10 mouse cellular contexts compared by ENCODE assay signal in the genomic region with DNA sequence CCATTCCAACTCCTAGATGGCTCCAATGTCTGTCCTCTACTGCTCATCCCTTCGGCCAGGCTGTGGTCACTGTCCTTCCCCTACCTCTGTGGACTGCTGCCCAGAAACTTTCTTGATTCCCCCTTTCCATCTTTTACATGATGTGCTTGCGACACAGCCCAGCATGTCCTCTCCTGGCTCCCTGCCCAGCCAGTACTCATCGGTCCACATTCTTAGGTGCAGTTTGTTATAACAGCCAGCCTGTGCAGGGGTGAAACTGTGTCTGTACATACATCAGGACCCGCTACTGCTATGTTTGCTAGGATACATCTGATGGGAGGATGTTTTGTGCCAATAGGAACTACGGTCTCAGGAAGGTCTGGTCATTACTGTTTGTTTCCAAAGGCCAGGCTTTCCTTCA.
A peak's percentile ranks its signal among the peaks of the same experiment; 100 is the strongest.
DNase-seq lines count a peak whose midpoint lies in the region; ATAC-seq and TF ChIP-seq lines count a peak whose summit lies in the region.
"Had no signal": no experiment of that assay in that cellular context is flagged by ENCODE, and none has a peak within 500 bp of the region (broad histone marks: within the 10 kb centered on the region; RNA-seq: fewer than 3 reads in every experiment).

No protein-coding gene starts in this region.

- WGBS in heart, postnatal 0 days, result 43% methylated on average over 5 of the region's 5 CpGs
- 57% methylated on average over 5 of the region's 5 CpGs for WGBS in liver, postnatal 0 days (ENCODE audit: insufficient replicate concordance)
- 90% methylated on average over 5 of the region's 5 CpGs for WGBS in midbrain, embryonic 10.5 days

- no peaks in the 10 kb centered on the region for H3K9me3 ChIP-seq in heart, postnatal 0 days (replicated peaks; ENCODE audit: control insufficient read depth, low read length)
- H3K9me3 ChIP-seq in liver, postnatal 0 days (ENCODE audit: low read length), result no peaks in the 10 kb centered on the region
- no peaks in the 10 kb centered on the region for H3K9me3 ChIP-seq in midbrain, embryonic 10.5 days (replicated peaks)
- H3K9me3 ChIP-seq: forebrain, embryonic 15.5 days; heart, embryonic 12.5 days had no signal

- H3K9ac ChIP-seq in heart, postnatal 0 days (replicated peaks; ENCODE audit: low read depth, low read length), result no peak overlapping the region
- no peak overlapping the region for H3K9ac ChIP-seq in liver, postnatal 0 days (replicated peaks)
- H3K9ac ChIP-seq: forebrain, embryonic 15.5 days; heart, embryonic 12.5 days had no signal

- H3K4me3 ChIP-seq in heart, postnatal 0 days (ENCODE audit: low read depth, low read length), result no peak overlapping the region
- H3K4me3 ChIP-seq in liver, postnatal 0 days (ENCODE audit: low read depth, low read length), result no peak overlapping the region
- H3K4me3 ChIP-seq in midbrain, embryonic 10.5 days, result no peak overlapping the region
- H3K4me3 ChIP-seq: forebrain, embryonic 15.5 days; heart, embryonic 12.5 days had no signal

- no peak for TF ChIP-seq CTCF in heart, postnatal 0 days (IDR thresholded peaks at IDR 0.05; ENCODE audit: low read depth)
- no peak for TF ChIP-seq CTCF in liver, postnatal 0 days (IDR thresholded peaks at IDR 0.05; ENCODE audit: low read depth)

- peaks cover 11% of the 10 kb centered on the region for H3K4me1 ChIP-seq in heart, postnatal 0 days (ENCODE audit: control insufficient read depth, insufficient read depth)
- H3K4me1 ChIP-seq in liver, postnatal 0 days (ENCODE audit: insufficient read depth), result no peaks in the 10 kb centered on the region
- peaks cover 17% of the 10 kb centered on the region for H3K4me1 ChIP-seq in midbrain, embryonic 10.5 days
- H3K4me1 ChIP-seq: forebrain, embryonic 15.5 days had no signal

- 0 out of 2 replicates have a peak, but pooled peaks cover 9% of the 10 kb centered on the region for H3K36me3 ChIP-seq in heart, postnatal 0 days (replicated peaks; ENCODE audit: control insufficient read depth, insufficient read depth, low read length)
- no peaks in the 10 kb centered on the region; the same call in 1 of the 2 replicates for H3K36me3 ChIP-seq in liver, postnatal 0 days (replicated peaks; ENCODE audit: insufficient read depth, low read length)
- H3K36me3 ChIP-seq in midbrain, embryonic 10.5 days, result peaks cover 100% of the 10 kb centered on the region

- no peak for DNase-seq in heart, postnatal 0 days (ENCODE audit: low spot score)
- DNase-seq in heart, adult 18-20 months, result no peak
- peak; percentile 69 for DNase-seq in urinary bladder, postnatal 14 days (ENCODE audit: low spot score)
- no peak for DNase-seq in urinary bladder, adult 2 months (ENCODE audit: low spot score)
- DNase-seq in liver, postnatal 0 days, result peak; percentile 59
- no peak for DNase-seq in layer of hippocampus, postnatal 14 days (ENCODE audit: low spot score in 2 of 2)
- DNase-seq in midbrain, embryonic 10.5 days (ENCODE audit: low spot score), result no peak
- DNase-seq in spleen, adult 12 weeks (ENCODE audit: low spot score), result no peak

- ATAC-seq in heart, postnatal 0 days (ENCODE audit: insufficient read depth, low read depth), result peak; percentile 51
- peak; percentile 48; the same call in 1 of the 2 replicates for ATAC-seq in liver, postnatal 0 days
- ATAC-seq: forebrain, embryonic 15.5 days had no signal

- no peak for TF ChIP-seq EP300 in heart, postnatal 0 days (IDR thresholded peaks at IDR 0.05; ENCODE audit: low read depth)
- TF ChIP-seq EP300 in liver, postnatal 0 days (IDR thresholded peaks at IDR 0.05; ENCODE audit: low read depth), result no peak

- no peak overlapping the region for H3K27ac ChIP-seq in heart, postnatal 0 days (ENCODE audit: low read depth)
- H3K27ac ChIP-seq in liver, postnatal 0 days (ENCODE audit: low read depth), result no peak overlapping the region
- no peak overlapping the region for H3K27ac ChIP-seq in midbrain, embryonic 10.5 days (replicated peaks)
- H3K27ac ChIP-seq: forebrain, embryonic 15.5 days had no signal

- H3K4me2 ChIP-seq in heart, postnatal 0 days (ENCODE audit: low read depth, low read length), result no peak overlapping the region
- no peak overlapping the region for H3K4me2 ChIP-seq in liver, postnatal 0 days (ENCODE audit: low read depth, low read length)
- H3K4me2 ChIP-seq: forebrain, embryonic 15.5 days; heart, embryonic 12.5 days had no signal

- no peaks in the 10 kb centered on the region for H3K27me3 ChIP-seq in heart, postnatal 0 days (ENCODE audit: control insufficient read depth, insufficient read depth, low read length)
- no peaks in the 10 kb centered on the region for H3K27me3 ChIP-seq in liver, postnatal 0 days (ENCODE audit: insufficient read depth, low read length)
- no peaks in the 10 kb centered on the region; the same call in 1 of the 2 replicates for H3K27me3 ChIP-seq in midbrain, embryonic 10.5 days (ENCODE audit: low read depth, poor library complexity, severe bottlenecking)
- H3K27me3 ChIP-seq: forebrain, embryonic 15.5 days; heart, embryonic 12.5 days had no signal

Comparison
In these comparisons a context has a peak if more than half of its experiments do, and no peak if none do; other contexts are left out.
1. DNase-seq: peak in urinary bladder, postnatal 14 days (single experiment) and liver, postnatal 0 days (single experiment); none in heart, postnatal 0 days (single experiment), heart, adult 18-20 months (0 of 2), urinary bladder, adult 2 months (single experiment), layer of hippocampus, postnatal 14 days (0 of 2), midbrain, embryonic 10.5 days (single experiment) and spleen, adult 12 weeks (single experiment).